14 mouse cellular contexts compared by ENCODE assay signal in the genomic region with DNA sequence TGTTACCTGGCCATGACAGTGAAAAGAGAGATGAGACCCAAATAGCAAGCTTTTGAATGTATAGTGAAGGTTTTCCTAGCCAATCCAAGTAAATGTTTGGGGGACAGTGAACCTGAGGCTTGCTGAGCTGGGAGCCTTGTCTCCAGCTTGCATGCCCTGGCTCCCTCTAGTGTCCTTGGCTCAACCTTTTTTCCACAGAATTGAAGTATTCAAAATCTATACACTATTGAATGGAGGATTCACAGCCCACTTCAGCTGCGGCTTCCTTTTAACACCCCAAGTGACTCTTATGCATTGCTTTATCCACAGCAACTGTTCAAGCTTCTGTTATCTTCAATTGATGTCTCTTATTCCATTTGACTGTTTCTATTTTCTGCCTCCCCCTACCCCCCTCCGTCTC. TPM values are rescaled to one million over a fixed set of nuclear protein-coding genes. Genes with fewer than 3 reads are reported as not detected.
DNase-seq lines count a peak whose midpoint lies in the region; ATAC-seq and TF ChIP-seq lines count a peak whose summit lies in the region.
"Had no signal": no experiment of that assay in that cellular context is flagged by ENCODE, and none has a peak within 500 bp of the region (broad histone marks: within the 10 kb centered on the region; RNA-seq: fewer than 3 reads in every experiment).

No protein-coding gene starts in this region.

- DNase-seq in embryo, embryonic 11 days: peak; percentile 52
- no peak for DNase-seq in embryo, embryonic 9.5 days (ENCODE audit: extremely low spot score)
- no peak for DNase-seq in left cerebral cortex, adult 2 months (ENCODE audit: extremely low spot score in 1 of 2, low spot score in 2 of 2)
- DNase-seq in left cerebral cortex, adult 11 months (ENCODE audit: low spot score): no peak
- no peak for DNase-seq in CH12.LX (ENCODE audit: extremely low read depth)
- no peak for DNase-seq in liver, postnatal 0 days
- DNase-seq in urinary bladder, postnatal 14 days (ENCODE audit: low spot score): no peak
- DNase-seq: adrenal gland, postnatal 10 days; cerebellum, adult 8-10 months; gastrocnemius, postnatal 10 days; heart, postnatal 4 days; lung, postnatal 36 days had no signal

- peak; percentile 52 for TF ChIP-seq CTCF in left cerebral cortex, adult 2 months (IDR thresholded peaks at IDR 0.05)
- TF ChIP-seq CTCF in CH12.LX (conservative IDR thresholded peaks at IDR 0.05 in 1 of 2, IDR thresholded peaks at IDR 0.05 in 1 of 2; ENCODE audit: low read depth in 2 of 2, low read length in 2 of 2): peak in 1 of 2 experiments; percentile 52; a peak in 2 of 4 replicates
- peak; percentile 65 for TF ChIP-seq CTCF in liver, postnatal 0 days (IDR thresholded peaks at IDR 0.05; ENCODE audit: low read depth)

- H3K4me3 ChIP-seq in left cerebral cortex, adult 2 months: no peak overlapping the region
- H3K4me3 ChIP-seq in CH12.LX (replicated peaks in 1 of 3; ENCODE audit: low read depth in 2 of 3, low read length in 2 of 3, poor library complexity in 1 of 3): no peak overlapping the region
- no peak overlapping the region for H3K4me3 ChIP-seq in liver, postnatal 0 days (ENCODE audit: low read depth, low read length)
- no peak overlapping the region for H3K4me3 ChIP-seq in kidney, embryonic 16.5 days (ENCODE audit: low read length)
- H3K4me3 ChIP-seq: limb, embryonic 10.5 days had no signal

- H3K4me1 ChIP-seq in CH12.LX (ENCODE audit: control insufficient read depth in 1 of 2, insufficient read depth in 2 of 2): peaks cover 4 to 17% of the 10 kb centered on the region in 2 experiments; a peak in 3 of 4 replicates
- no peaks in the 10 kb centered on the region; the same call in 1 of the 2 replicates for H3K4me1 ChIP-seq in liver, postnatal 0 days (ENCODE audit: insufficient read depth)
- H3K4me1 ChIP-seq in kidney, embryonic 16.5 days (ENCODE audit: insufficient read depth, low read length): no peaks in the 10 kb centered on the region

- peak; percentile 51 for TF ChIP-seq RAD21 in CH12.LX (IDR thresholded peaks at IDR 0.05; ENCODE audit: low read depth, low read length)

- intact Hi-C loops in left cerebral cortex, adult 2 months (cut with DNase I): no loop called here

- no peak overlapping the region for H3K27ac ChIP-seq in left cerebral cortex, adult 2 months
- H3K27ac ChIP-seq in CH12.LX (ENCODE audit: insufficient read depth, low read depth): no peak overlapping the region
- no peak overlapping the region; the same call in 1 of the 2 replicates for H3K27ac ChIP-seq in liver, postnatal 0 days (ENCODE audit: low read depth)
- no peak overlapping the region for H3K27ac ChIP-seq in kidney, embryonic 16.5 days (ENCODE audit: low read length)
- H3K27ac ChIP-seq: limb, embryonic 10.5 days had no signal

- no peak overlapping the region for H3K9ac ChIP-seq in CH12.LX (ENCODE audit: insufficient read depth, low read depth)
- no peak overlapping the region for H3K9ac ChIP-seq in liver, postnatal 0 days (replicated peaks)
- no peak overlapping the region for H3K9ac ChIP-seq in kidney, embryonic 16.5 days (replicated peaks; ENCODE audit: low read length)

- in situ Hi-C loops in CH12.LX (cut with MboI; ENCODE audit: low pct_ligation_motif_present, low pct_unique_long_range_greater_than_20kb, low sequenced_read_pairs): no loop called here

- 87% methylated on average over 2 of the region's 2 CpGs for WGBS in liver, postnatal 0 days (ENCODE audit: insufficient replicate concordance)
- 95% methylated on average over 2 of the region's 2 CpGs for WGBS in kidney, embryonic 16.5 days

- H3K36me3 ChIP-seq in CH12.LX (replicated peaks in 1 of 2; ENCODE audit: control insufficient read depth in 1 of 2, insufficient read depth in 1 of 2, low read length in 1 of 2): no peaks in the 10 kb centered on the region
- no peaks in the 10 kb centered on the region for H3K36me3 ChIP-seq in liver, postnatal 0 days (replicated peaks; ENCODE audit: insufficient read depth, low read length)
- no peaks in the 10 kb centered on the region for H3K36me3 ChIP-seq in kidney, embryonic 16.5 days (ENCODE audit: insufficient read depth, low read length)
- H3K36me3 ChIP-seq: limb, embryonic 10.5 days had no signal

- no peaks in the 10 kb centered on the region for H3K27me3 ChIP-seq in CH12.LX (replicated peaks)
- H3K27me3 ChIP-seq in liver, postnatal 0 days (ENCODE audit: insufficient read depth, low read length): no peaks in the 10 kb centered on the region
- no peaks in the 10 kb centered on the region for H3K27me3 ChIP-seq in kidney, embryonic 16.5 days (ENCODE audit: insufficient read depth, low read length)

- no peak for TF ChIP-seq POLR2A in CH12.LX (IDR thresholded peaks at IDR 0.05; ENCODE audit: low read depth, low read length)

- no peaks in the 10 kb centered on the region for H3K9me3 ChIP-seq in CH12.LX (replicated peaks; ENCODE audit: low read length)
- H3K9me3 ChIP-seq in liver, postnatal 0 days (ENCODE audit: low read length): no peaks in the 10 kb centered on the region
- H3K9me3 ChIP-seq in kidney, embryonic 16.5 days (ENCODE audit: low read length): no peaks in the 10 kb centered on the region
- H3K9me3 ChIP-seq: limb, embryonic 10.5 days had no signal

- ATAC-seq in liver, postnatal 0 days: no peak
- no peak for ATAC-seq in kidney, embryonic 16.5 days (ENCODE audit: low FRiP score, low TSS enrichment)

- dilution Hi-C loops in CH12.LX (cut with MboI; ENCODE audit: extremely low pct_ligation_motif_present, extremely low pct_unique_long_range_greater_than_20kb, low sequenced_read_pairs): no loop called here

- no peaks in the 10 kb centered on the region for H3K79me2 ChIP-seq in CH12.LX (replicated peaks; ENCODE audit: control insufficient read depth, extremely low read depth, insufficient read depth, poor library complexity, severe bottlenecking)

- TF ChIP-seq EP300 in CH12.LX (IDR thresholded peaks at IDR 0.05; ENCODE audit: low read length): no peak
- TF ChIP-seq EP300 in liver, postnatal 0 days (IDR thresholded peaks at IDR 0.05; ENCODE audit: low read depth): no peak

- no peak overlapping the region for H3K4me2 ChIP-seq in CH12.LX (ENCODE audit: insufficient read depth, low read depth, poor library complexity, severe bottlenecking)
- H3K4me2 ChIP-seq in liver, postnatal 0 days (ENCODE audit: low read depth, low read length): peak overlapping the region; percentile 80; the same call in 1 of the 2 replicates
- H3K4me2 ChIP-seq in kidney, embryonic 16.5 days (replicated peaks; ENCODE audit: low read depth, low read length): no peak overlapping the region

TF ChIP-seq in CH12.LX, 34 proteins besides CTCF, POLR2A, EP300 and RAD21:
- TF ChIP-seq MXI1 (IDR thresholded peaks at IDR 0.05; ENCODE audit: low read depth, low read length) (no peak), MAZ (IDR thresholded peaks at IDR 0.05; ENCODE audit: low read depth, low read length) (no peak), MYC (IDR thresholded peaks at IDR 0.05; ENCODE audit: low read depth, low read length) (no peak), USF2 (conservative IDR thresholded peaks at IDR 0.05; ENCODE audit: low read depth, low read length) (no peak), SMC3 (IDR thresholded peaks at IDR 0.05; ENCODE audit: low read depth, low read length) (peak; percentile 36; the same call in 1 of the 2 replicates), USF1 (IDR thresholded peaks at IDR 0.05; ENCODE audit: low read depth, low read length) (no peak)

RNA-seq across cellular contexts. Expression of gene Mns1, which starts 26.1 kb away (rescaled TPM):
- 1 to 10 TPM in 1 of 2 experiments, under 1 TPM in 1; 0.59 to 1.1 TPM for total RNA-seq in left cerebral cortex, adult 2 months (2021)
- total RNA-seq in CH12.LX (2012; rRNA removed): 19.4 and 32.2 TPM in 2 replicates
- 16.7 and 19.8 TPM in 2 replicates for total RNA-seq in CH12.LX (2014; rRNA removed)
- 66.0 and 87.7 TPM in 2 replicates for polyA plus RNA-seq in CH12.LX (2012; ENCODE audit: insufficient read length, low read depth)
- 36.4 and 41.9 TPM in 2 replicates for polyA plus RNA-seq in liver, postnatal 0 days (2015; fragmentation: Nextera tagmentation; extraction: Ambion mirVana)
- 25.3 and 31.3 TPM in 2 replicates for polyA plus RNA-seq in kidney, embryonic 16.5 days (2015; fragmentation: Nextera tagmentation; extraction: Ambion mirVana)
